Mouse (Mus musculus) CH12F3 (cell line): ENCODE measurements around the gene Ppm1h.

Source experiments
- in situ Hi-C: fragments of 300-500 bp; cut with MboI; formaldehyde crosslinking; loops from 2 replicates; pipeline ENCODE4 v1.14.3; 2020; ENCODE audit warnings: low sequenced_read_pairs

The Ppm1h gene

GRCm38 (mm10) chr10:122990606-122991005 lies 312.0 kb downstream of the Ppm1h start:
- in situ Hi-C loops = no loop called here

GRCm38 (mm10) chr10:122991053-122991452 lies 312.5 kb downstream of the Ppm1h start:
- in situ Hi-C loops = no loop called here

GRCm38 (mm10) chr10:122991648-122992047 lies 313.1 kb downstream of the Ppm1h start:
- in situ Hi-C loops = no loop called here

GRCm38 (mm10) chr10:122994402-122995107 lies 316.0 kb downstream of the Ppm1h start:
- in situ Hi-C loops = no loop called here
